Mouse (Mus musculus): ENCODE results near the gene Arl4d. TPM values are rescaled to one million over a fixed set of nuclear protein-coding genes. Genes with fewer than 3 reads are reported as not detected.

The Arl4d gene
- 1.6 TPM for polyA plus RNA-seq (2017; shearing (Covaris generic))

GRCm38 (mm10) chr11:101664825-101665635 lies at the start of gene Arl4d:
TSS of gene Arl4d (plus strand) at chr11:101665541.

GRCm38 (mm10) chr11:101626995-101627856 lies 38.1 kb upstream of the Arl4d start, which contains the start of gene Rdm1:
TSS of gene Rdm1 (plus strand) at chr11:101627195.

Other genes with a start within 250 kb of the Arl4d start
- gene Aarsd1, start 247.9 kb upstream of the Arl4d start, polyA plus RNA-seq (2017; shearing (Covaris generic)): 40.9 TPM
- 2.3 TPM for gene Gm27029, start 240.7 kb upstream of the Arl4d start, polyA plus RNA-seq (2017; shearing (Covaris generic))
- 32.5 TPM for gene Rundc1, start 240.5 kb upstream of the Arl4d start, polyA plus RNA-seq (2017; shearing (Covaris generic))
- 3.1 TPM for gene Ptges3l, start 240.2 kb upstream of the Arl4d start, polyA plus RNA-seq (2017; shearing (Covaris generic))
- gene Rpl27, start 223.2 kb upstream of the Arl4d start, polyA plus RNA-seq (2017; shearing (Covaris generic)): 356 TPM
- gene Ifi35, start 217.1 kb upstream of the Arl4d start, polyA plus RNA-seq (2017; shearing (Covaris generic)): 192 TPM
- 0.22 TPM for gene Rnd2, start 200.5 kb upstream of the Arl4d start, polyA plus RNA-seq (2017; shearing (Covaris generic))
- 0.59 TPM for gene Vat1, start 199.3 kb upstream of the Arl4d start, polyA plus RNA-seq (2017; shearing (Covaris generic))
- gene Brca1, start 113.6 kb upstream of the Arl4d start, polyA plus RNA-seq (2017; shearing (Covaris generic)): 2.4 TPM
- 105 TPM for gene Nbr1, start 113.4 kb upstream of the Arl4d start, polyA plus RNA-seq (2017; shearing (Covaris generic))
- gene Tmem106a, start 83.3 kb upstream of the Arl4d start, polyA plus RNA-seq (2017; shearing (Covaris generic)): 7.4 TPM
- 0.24 TPM for gene Gm11634, start 66.3 kb upstream of the Arl4d start, polyA plus RNA-seq (2017; shearing (Covaris generic))
- gene Rdm1, start 38.3 kb upstream of the Arl4d start, polyA plus RNA-seq (2017; shearing (Covaris generic)): 56.6 TPM
- gene Dhx8, start 67.4 kb downstream of the Arl4d start, polyA plus RNA-seq (2017; shearing (Covaris generic)): 50.6 TPM
- 0.11 TPM for gene Etv4, start 119.8 kb downstream of the Arl4d start, polyA plus RNA-seq (2017; shearing (Covaris generic))
- not detected for gene Meox1, start 228.8 kb downstream of the Arl4d start, polyA plus RNA-seq (2017; shearing (Covaris generic))